Mouse (Mus musculus): Measurements from ENCODE around the gene Tcf12.

- TF ChIP-seq CTCF (conservative IDR thresholded peaks at IDR 0.05; ENCODE audit: low read length): no peak
- no peak for TF ChIP-seq NANOG (IDR thresholded peaks at IDR 0.05; ENCODE audit: borderline replicate concordance, low read length)
- no peak for TF ChIP-seq POU5F1 (IDR thresholded peaks at IDR 0.05; ENCODE audit: borderline replicate concordance, low read length)
Observed at GRCm38 (mm10) chr9:71827371-71827770, 284.3 kb downstream of the Tcf12 start.

All from E14TG2a.4 (cell line).